ENCODE assay signal across 27 mouse cellular contexts in the genomic region with DNA sequence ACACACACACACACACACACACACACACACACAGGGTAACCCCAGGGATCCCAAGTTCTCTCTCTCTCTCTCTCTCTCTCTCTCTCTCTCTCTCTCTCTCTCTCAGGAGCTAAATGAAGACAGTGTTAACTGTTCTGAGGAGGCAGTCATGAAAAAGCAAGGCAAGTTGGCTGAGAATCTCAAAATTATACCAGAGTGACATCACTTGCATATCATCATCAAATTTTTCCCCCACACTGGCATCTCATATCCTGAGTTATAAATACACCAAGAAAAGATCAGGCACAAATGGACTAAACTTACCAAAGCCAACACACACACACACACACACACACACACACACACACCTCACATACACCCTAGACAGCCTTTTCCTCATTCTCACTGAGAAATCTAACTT.
"Had no signal": no experiment of that assay in that cellular context is flagged by ENCODE, and none has a peak within 500 bp of the region (broad histone marks: within the 10 kb centered on the region; RNA-seq: fewer than 3 reads in every experiment).

No protein-coding gene starts in this region.

- H3K36me3 ChIP-seq: heart, embryonic 10.5 days; heart, embryonic 12.5 days; hindbrain, embryonic 10.5 days; hindbrain, embryonic 12.5 days; intestine, embryonic 15.5 days; limb, embryonic 10.5 days; limb, embryonic 12.5 days; liver, embryonic 13.5 days had no signal

- H3K9me3 ChIP-seq: heart, embryonic 10.5 days; heart, embryonic 12.5 days; hindbrain, embryonic 10.5 days; hindbrain, embryonic 12.5 days; intestine, embryonic 15.5 days; limb, embryonic 10.5 days; limb, embryonic 12.5 days; liver, embryonic 13.5 days had no signal

- H3K4me3 ChIP-seq: gastrocnemius, adult 2 months; heart, embryonic 12.5 days; hindbrain, embryonic 10.5 days; hindbrain, embryonic 12.5 days; intestine, embryonic 15.5 days; layer of hippocampus, adult 2 months; left cerebral cortex, adult 2 months; limb, embryonic 10.5 days; limb, embryonic 12.5 days; liver, embryonic 13.5 days had no signal

- H3K4me2 ChIP-seq: heart, embryonic 12.5 days; hindbrain, embryonic 12.5 days; hindbrain, embryonic 14.5 days; intestine, embryonic 15.5 days; liver, embryonic 11.5 days; liver, embryonic 13.5 days had no signal

- DNase-seq: gastrocnemius, adult 2 months; gastrocnemius, postnatal 10 days; gastrocnemius, postnatal 25 days; heart, adult 18-20 months; heart, postnatal 10 days; heart, postnatal 4 days; kidney, adult 18-20 months; kidney, adult 8-10 months; kidney, postnatal 10 days; kidney, postnatal 25 days; kidney, postnatal 4 days; liver; liver, embryonic 13.5 days had no signal

- H3K27me3 ChIP-seq: heart, embryonic 12.5 days; intestine, embryonic 15.5 days had no signal

- H3K27ac ChIP-seq: hindbrain, embryonic 10.5 days; hindbrain, embryonic 12.5 days; hindbrain, embryonic 14.5 days; intestine, embryonic 15.5 days; layer of hippocampus, adult 2 months; left cerebral cortex, adult 2 months; limb, embryonic 10.5 days; limb, embryonic 12.5 days; liver, embryonic 13.5 days had no signal

- H3K4me1 ChIP-seq: intestine, embryonic 15.5 days had no signal

- H3K9ac ChIP-seq: heart, embryonic 12.5 days; hindbrain, embryonic 12.5 days; hindbrain, embryonic 14.5 days; intestine, embryonic 15.5 days; limb, embryonic 12.5 days; liver, embryonic 13.5 days had no signal

- ATAC-seq: hindbrain, embryonic 16.5 days; inflammation-experienced regulatory T-cells, adult 6 months; intestine, embryonic 15.5 days; intestine, postnatal 0 days had no signal
